Mouse (Mus musculus) v-Abl transformed pro-B cells (cell line): ENCODE data around the gene Foxn3.
"Not testable (repeated sequence)": the region's sequence is repeated elsewhere in the genome, so short reads cannot be mapped to it uniquely, and the experiment has no call there.

ENCODE experiments used
- in situ Hi-C, 2 experiments: fragments of 400-800 bp; cut with MboI; formaldehyde crosslinking; loops; one replicate each; pipeline ENCODE4 v1.15.1; 2025; ENCODE audit not compliant: unreplicated experiment in 2 of 2

Gene Foxn3

GRCm38 (mm10) chr12:99209801-99210200, 353.6 kb downstream of the Foxn3 start:
- in situ Hi-C loops: no loop called here

GRCm38 (mm10) chr12:99208251-99208650, 355.1 kb downstream of the Foxn3 start:
- in situ Hi-C loops: no loop called here

- in situ Hi-C loops: no loop called here
Measured at GRCm38 (mm10) chr12:99207014-99207612, 356.3 kb downstream of the Foxn3 start.

GRCm38 (mm10) chr12:99205734-99206133, 357.6 kb downstream of the Foxn3 start:
- in situ Hi-C loops: no loop called here

- in situ Hi-C loops: no loop called here
Measured at GRCm38 (mm10) chr12:99199124-99199483, 364.3 kb downstream of the Foxn3 start.

- in situ Hi-C loops: no loop called here
Measured at GRCm38 (mm10) chr12:99198428-99199123, 364.8 kb downstream of the Foxn3 start.

- in situ Hi-C loops: no loop called here
Measured at GRCm38 (mm10) chr12:99197031-99197430, 366.4 kb downstream of the Foxn3 start.

GRCm38 (mm10) chr12:99195655-99196054, 367.7 kb downstream of the Foxn3 start:
- in situ Hi-C loops: no loop called here

- in situ Hi-C loops: not testable (repeated sequence)
Measured at GRCm38 (mm10) chr12:99194120-99194519, 369.3 kb downstream of the Foxn3 start.

GRCm38 (mm10) chr12:99187671-99188070, 375.7 kb downstream of the Foxn3 start:
- in situ Hi-C loops: no loop called here

- in situ Hi-C loops: no loop called here
Measured at GRCm38 (mm10) chr12:99186239-99186638, 377.1 kb downstream of the Foxn3 start.

- in situ Hi-C loops: no loop called here
Measured at GRCm38 (mm10) chr12:99183261-99183792, 380.1 kb downstream of the Foxn3 start.

- in situ Hi-C loops: no loop called here
Measured at GRCm38 (mm10) chr12:99182338-99182737, 381.0 kb downstream of the Foxn3 start.

GRCm38 (mm10) chr12:99180234-99180824, 383.1 kb downstream of the Foxn3 start:
- in situ Hi-C loops: no loop called here

GRCm38 (mm10) chr12:99174979-99175621, 388.3 kb downstream of the Foxn3 start:
- in situ Hi-C loops: no loop called here

GRCm38 (mm10) chr12:99172170-99172569, 391.2 kb downstream of the Foxn3 start:
- in situ Hi-C loops: no loop called here

- in situ Hi-C loops: no loop called here
Measured at GRCm38 (mm10) chr12:99169925-99170324, 393.5 kb downstream of the Foxn3 start.

- in situ Hi-C loops: no loop called here
Measured at GRCm38 (mm10) chr12:99166091-99166490, 397.3 kb downstream of the Foxn3 start.

GRCm38 (mm10) chr12:99163342-99163682, 400.1 kb downstream of the Foxn3 start:
- in situ Hi-C loops: no loop called here

- in situ Hi-C loops: no loop called here
Measured at GRCm38 (mm10) chr12:99162639-99163341, 400.6 kb downstream of the Foxn3 start.

- in situ Hi-C loops: no loop called here
Measured at GRCm38 (mm10) chr12:99162188-99162587, 401.2 kb downstream of the Foxn3 start.
